Mouse (Mus musculus) thymus, adult 2 months (tissue): Measurements from ENCODE around the gene Nvl. TPM values are rescaled to one million over a fixed set of nuclear protein-coding genes. Genes with fewer than 3 reads are reported as not detected.

ENCODE experiments used
- DNase-seq: peaks from one replicate; pipeline ENCODE4 v3.0.0; 2021
- H3K27ac ChIP-seq: fragments of 200-500 bp; 2 replicates; pipeline ENCODE4 v1.5.1; 2012; ENCODE audit warnings: low read length, control low read depth; ENCODE audit not compliant: control insufficient read depth, insufficient read depth
- H3K27me3 ChIP-seq: fragments of 200-500 bp; 2 replicates; pipeline ENCODE4 v1.6.1; 2012; ENCODE audit warnings: mild to moderate bottlenecking, low read length, moderate library complexity, mixed read lengths; ENCODE audit not compliant: control insufficient read depth, insufficient read depth
- H3K36me3 ChIP-seq: fragments of 200-500 bp; 2 replicates; pipeline ENCODE4 v1.6.1; 2012; ENCODE audit warnings: mild to moderate bottlenecking, low read length, moderate library complexity; ENCODE audit not compliant: control insufficient read depth, insufficient read depth
- H3K4me1 ChIP-seq: fragments of 200-500 bp; replicated peaks from 2 replicates; pipeline ENCODE4 v1.6.1; 2012; ENCODE audit warnings: low read length; ENCODE audit not compliant: control insufficient read depth, insufficient read depth
- H3K4me3 ChIP-seq: fragments of 200-500 bp; 2 replicates; pipeline ENCODE4 v1.5.1; 2012; ENCODE audit warnings: mild to moderate bottlenecking, low read length, control low read depth, moderate library complexity; ENCODE audit not compliant: control insufficient read depth, insufficient read depth
- CTCF ChIP-seq: fragments of 200-500 bp; IDR thresholded peaks from 2 replicates; pipeline ENCODE4 v1.5.1; 2012; ENCODE audit warnings: mild to moderate bottlenecking, control low read depth, low read length, moderate library complexity, borderline replicate concordance; ENCODE audit not compliant: control insufficient read depth, poor library complexity, insufficient read depth; ENCODE audit errors: extremely low read depth
- POLR2A ChIP-seq: fragments of 200-500 bp; IDR thresholded peaks from 2 replicates; pipeline ENCODE4 v1.6.1; 2012; ENCODE audit warnings: mild to moderate bottlenecking, low read length, control low read depth, moderate library complexity; ENCODE audit not compliant: control insufficient read depth, poor library complexity, insufficient read depth; ENCODE audit errors: extremely low read depth
- WGBS: fragments of 180-500 bp; shearing (Covaris S2); methylation state at CpG from one replicate; pipeline ENCODE4 v1.1.7; 2018; 5-methylcytosine and 5-hydroxymethylcytosine counted together
- polyA plus RNA-seq: library from polyadenylated mRNA; depleted of rRNA; stranded (reverse); fragments of >200 nt; gene quantifications from 2 replicates; pipeline ENCODE4 v1.2.3, GENCODE M21; 2012; rRNA removed

Gene Nvl
- polyA plus RNA-seq: 21.7 and 24.5 TPM in 2 replicates

DNA sequence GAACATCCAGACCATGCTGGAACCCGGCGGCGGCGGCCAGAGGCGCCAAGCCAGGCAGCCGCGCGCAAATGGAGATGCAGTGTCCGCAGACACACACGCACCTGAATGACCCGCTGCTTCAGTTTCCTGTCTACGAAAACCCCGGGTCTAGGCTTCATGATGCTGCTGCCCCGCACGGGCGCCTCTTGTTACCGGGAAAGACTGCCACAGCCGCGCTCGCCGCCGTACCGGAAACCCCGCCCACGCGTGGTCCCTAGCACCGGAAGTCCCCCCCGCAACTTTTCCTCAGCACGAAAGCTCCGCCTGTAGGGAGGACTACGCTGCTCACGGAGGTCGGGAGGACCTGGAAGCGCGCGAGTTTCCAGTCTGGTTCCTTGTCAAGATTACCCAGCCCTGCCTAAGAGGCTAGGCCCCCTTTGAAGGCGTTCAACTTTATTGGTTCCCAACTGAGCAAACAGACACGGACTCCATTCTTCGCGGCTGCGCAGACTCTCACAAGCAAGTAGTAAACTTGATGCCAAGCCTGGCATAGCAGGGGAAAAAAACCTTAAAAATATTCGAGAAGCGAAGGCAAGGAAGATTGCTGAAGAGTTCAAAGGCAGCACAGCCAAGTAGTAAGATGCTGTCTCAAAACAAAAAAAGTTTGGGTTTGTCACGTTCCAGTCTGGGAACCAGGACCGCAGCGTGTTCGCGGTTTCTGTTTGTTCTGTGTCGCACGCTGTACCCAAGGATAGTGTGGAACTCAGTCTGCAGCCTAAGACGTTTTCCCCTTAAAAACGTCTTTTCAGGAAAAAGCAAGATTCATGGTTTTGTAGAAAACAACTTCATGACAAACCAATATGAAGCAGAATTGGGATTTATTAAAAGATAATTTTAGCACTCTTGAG, at the start of gene Nvl, which contains the start of gene Cnih4:
Gene Nvl, minus strand, starts transcription at position 255 of the 887 bp plus-strand sequence.
Gene Cnih4, plus strand, starts transcription at position 744 of the 887 bp plus-strand sequence.
- WGBS: under 1% methylated on average over 52 of the region's 52 CpGs
- H3K36me3 ChIP-seq: peaks cover 6% of the 10 kb centered on the region; the same call in 1 of the 2 replicates
- DNase-seq: peak; percentile 91
- peaks cover 5% of the 10 kb centered on the region for H3K4me1 ChIP-seq
- H3K4me3 ChIP-seq: peak within 1 kb of the TSS; percentile 73
- 0 out of 2 replicates have a peak, but pooled peaks have one; percentile 28 for TF ChIP-seq POLR2A
- TF ChIP-seq CTCF: no peak
- H3K27ac ChIP-seq: peak within 1 kb of the TSS; percentile 78
- H3K27me3 ChIP-seq: no peaks in the 10 kb centered on the region

DNA sequence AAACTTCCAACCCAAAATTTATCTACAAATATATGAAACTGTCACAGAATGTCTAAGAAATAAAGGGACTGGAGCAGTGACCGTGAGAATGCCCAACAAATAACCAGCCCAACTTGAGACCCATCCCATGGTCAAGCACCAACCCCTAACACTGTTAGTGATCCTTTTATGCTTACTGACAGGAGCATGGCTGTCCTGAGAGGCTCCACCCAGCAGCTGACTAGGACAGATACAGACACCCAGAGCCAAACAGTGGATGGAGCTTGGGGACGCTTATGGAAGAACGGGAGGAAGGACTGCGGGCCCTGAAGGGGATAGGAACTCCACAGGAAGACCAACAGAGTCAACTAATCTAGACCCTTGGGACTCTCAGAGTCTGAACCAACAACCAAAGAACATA, 44.9 kb upstream of the Nvl start:
- WGBS: 98% methylated on average over 4 of the region's 4 CpGs
- H3K27ac ChIP-seq: no peak overlapping the region
- TF ChIP-seq POLR2A (no peak), CTCF (no peak)
- no peaks in the 10 kb centered on the region for H3K4me1 ChIP-seq
- no peaks in the 10 kb centered on the region for H3K27me3 ChIP-seq
- no peak overlapping the region for H3K4me3 ChIP-seq
- H3K36me3 ChIP-seq: peaks cover 89% of the 10 kb centered on the region
- DNase-seq: no peak

DNA sequence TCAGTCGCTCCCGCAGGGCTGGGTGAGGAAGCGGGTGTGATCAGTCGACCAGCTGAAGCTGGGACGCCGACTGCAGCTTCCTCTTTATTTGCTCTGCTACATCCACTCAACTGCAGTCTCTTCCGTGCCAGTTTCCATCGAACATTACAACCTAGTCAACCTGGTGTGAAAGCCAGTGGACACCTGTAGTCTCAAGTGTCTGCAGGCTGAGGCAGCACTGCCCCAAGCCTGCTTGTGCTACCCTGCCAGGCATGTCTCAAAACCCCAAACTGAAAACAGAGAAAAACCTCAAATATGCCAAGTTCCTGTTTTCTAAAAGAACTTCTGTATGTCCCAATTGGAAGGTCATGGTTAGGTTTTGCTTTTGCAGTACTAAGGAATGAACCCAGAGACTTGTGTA, 26.2 kb upstream of the Nvl start:
- no peak for TF ChIP-seq POLR2A
- TF ChIP-seq CTCF: no peak
- Histone ChIP-seq H3K4me1 (peaks cover 5% of the 10 kb centered on the region; the same call in 1 of the 2 replicates), H3K36me3 (peaks cover 23% of the 10 kb centered on the region), H3K27me3 (no peaks in the 10 kb centered on the region), H3K27ac (no peak overlapping the region), H3K4me3 (no peak overlapping the region)
- DNase-seq: no peak
- WGBS: 14% methylated on average over 8 of the region's 8 CpGs

DNA sequence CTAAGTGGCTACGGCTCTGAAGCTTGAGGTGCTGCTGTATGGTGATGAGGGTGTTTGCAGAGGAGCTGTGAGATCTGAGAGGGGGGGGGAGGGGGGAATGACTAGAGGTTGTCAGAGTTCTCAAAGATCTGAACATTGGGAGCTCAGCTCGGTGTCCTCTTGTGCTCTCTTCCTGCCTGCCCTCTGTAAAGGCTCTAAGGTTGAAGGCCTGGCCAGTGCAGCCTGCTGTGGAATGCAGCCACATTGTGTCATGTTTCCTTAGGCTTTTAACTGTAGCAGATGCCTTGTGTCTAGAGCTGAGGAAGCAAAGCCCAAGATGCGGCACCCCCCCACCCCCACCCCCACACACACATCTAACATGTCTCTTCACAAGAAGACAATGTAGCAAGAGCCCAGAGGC, 24.4 kb upstream of the Nvl start:
- Histone ChIP-seq H3K27me3 (no peaks in the 10 kb centered on the region), H3K36me3 (peaks cover 24% of the 10 kb centered on the region), H3K4me3 (no peak overlapping the region), H3K4me1 (peaks cover 5% of the 10 kb centered on the region; the same call in 1 of the 2 replicates), H3K27ac (no peak overlapping the region)
- 82% methylated on average over 3 of the region's 3 CpGs for WGBS
- TF ChIP-seq CTCF (no peak), POLR2A (no peak)
- DNase-seq: no peak

DNA sequence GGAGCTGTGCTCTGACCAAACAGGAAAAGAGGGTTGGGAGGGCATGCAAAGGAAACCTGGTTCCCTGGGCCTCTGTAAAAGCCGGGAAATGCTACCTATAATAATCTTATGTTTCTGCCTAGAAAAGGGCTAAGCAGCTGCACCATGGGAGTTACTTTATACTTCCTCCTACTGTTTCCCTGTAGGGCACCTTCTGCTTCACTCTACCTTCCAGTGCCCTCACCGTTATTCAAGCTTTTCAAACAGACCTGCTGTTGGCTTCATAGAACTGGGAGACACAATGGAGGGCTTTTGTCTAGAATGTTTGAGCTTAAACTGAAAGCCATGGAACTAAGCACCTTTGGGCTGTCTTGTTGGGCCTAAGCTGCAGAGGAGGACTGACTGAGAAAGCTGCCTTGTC, 23.8 kb upstream of the Nvl start:
- 92% methylated on average over 2 of the region's 2 CpGs for WGBS
- Histone ChIP-seq H3K36me3 (peaks cover 30% of the 10 kb centered on the region), H3K4me1 (peaks cover 5% of the 10 kb centered on the region; the same call in 1 of the 2 replicates), H3K27me3 (no peaks in the 10 kb centered on the region), H3K27ac (no peak overlapping the region), H3K4me3 (no peak overlapping the region)
- TF ChIP-seq POLR2A: no peak
- TF ChIP-seq CTCF: no peak
- DNase-seq: no peak

DNA sequence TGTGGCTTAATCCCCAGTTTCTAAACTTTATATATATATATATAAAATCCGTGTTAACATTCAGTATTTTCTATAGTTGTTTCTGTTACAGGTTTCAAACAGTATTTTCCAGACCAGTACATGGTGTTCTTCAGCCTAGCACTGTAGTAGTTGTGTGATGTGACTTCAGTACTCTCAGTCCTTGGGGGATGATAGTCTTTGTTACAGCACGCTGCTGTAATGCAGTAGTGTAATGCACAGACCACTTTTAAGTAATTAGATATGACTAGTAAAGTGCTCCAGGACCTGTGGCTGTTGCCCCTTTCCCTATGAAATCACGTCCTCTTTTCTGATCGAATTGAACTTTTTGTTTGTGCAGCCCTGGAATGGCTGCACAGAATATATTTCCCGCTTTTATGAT, 7.5 kb upstream of the Nvl start:
- H3K36me3 ChIP-seq: no peaks in the 10 kb centered on the region; the same call in 1 of the 2 replicates
- no peak for DNase-seq
- no peak overlapping the region for H3K27ac ChIP-seq
- TF ChIP-seq POLR2A: no peak
- TF ChIP-seq CTCF: no peak
- 42% methylated on average over 5 of the region's 5 CpGs for WGBS
- no peak overlapping the region for H3K4me3 ChIP-seq
- H3K4me1 ChIP-seq: no peaks in the 10 kb centered on the region
- H3K27me3 ChIP-seq: no peaks in the 10 kb centered on the region
